Mouse (Mus musculus) embryonic facial prominence, embryonic 11.5 days (tissue): Measurements from ENCODE around the gene Rai1. TPM values are rescaled to one million over a fixed set of nuclear protein-coding genes. Genes with fewer than 3 reads are reported as not detected.

ENCODE experiments used
- ATAC-seq: fragments of 200-750 bp; cut with Nextera tagmentation; replicated peaks from 2 replicates; pipeline ENCODE4 v1.8.0; 2017; ENCODE audit warnings: low read depth; ENCODE audit not compliant: insufficient number of reproducible peaks, low FRiP score, low TSS enrichment
- DNase-seq: peaks from one replicate; pipeline ENCODE4 v3.0.0-alpha.2; 2015; ENCODE audit warnings: low spot score
- H3K27ac ChIP-seq: fragments of 300-500 bp; sonication (generic); replicated peaks from 2 replicates; pipeline ENCODE4 v1.5.1; 2014; ENCODE audit warnings: mild to moderate bottlenecking, low read depth, low read length, control low read depth
- H3K27me3 ChIP-seq: fragments of 300-500 bp; sonication (generic); 2 replicates; pipeline ENCODE4 v1.6.1; 2014; ENCODE audit warnings: mild to moderate bottlenecking, low read length, moderate library complexity, mixed read lengths; ENCODE audit not compliant: control insufficient read depth, insufficient read depth
- H3K36me3 ChIP-seq: fragments of 300-500 bp; sonication (generic); replicated peaks from 2 replicates; pipeline ENCODE4 v1.6.1; 2014; ENCODE audit warnings: low read depth, mild to moderate bottlenecking, low read length, moderate library complexity, mixed read lengths; ENCODE audit not compliant: control insufficient read depth, insufficient read depth
- H3K4me1 ChIP-seq: fragments of 300-500 bp; sonication (generic); 2 replicates; pipeline ENCODE4 v1.6.1; 2014; ENCODE audit warnings: low read length, mixed read lengths; ENCODE audit not compliant: control insufficient read depth, insufficient read depth
- H3K4me2 ChIP-seq: fragments of 300-500 bp; sonication (generic); 2 replicates; pipeline ENCODE4 v1.6.1; 2014; ENCODE audit warnings: low read depth, mild to moderate bottlenecking, control low read depth, low read length, moderate library complexity
- H3K4me3 ChIP-seq: fragments of 300-500 bp; sonication (generic); 2 replicates; pipeline ENCODE4 v1.5.1; 2014; ENCODE audit warnings: low read depth, low read length, control low read depth
- H3K9ac ChIP-seq: fragments of 300-500 bp; sonication (generic); replicated peaks from 2 replicates; pipeline ENCODE4 v1.6.1; 2014; ENCODE audit warnings: mild to moderate bottlenecking, control low read depth, low read length
- H3K9me3 ChIP-seq: fragments of 300-500 bp; sonication (generic); replicated peaks from 2 replicates; pipeline ENCODE4 v1.6.1; 2016; ENCODE audit warnings: mild to moderate bottlenecking, low read length, inconsistent platforms, mixed read lengths; ENCODE audit not compliant: control insufficient read depth
- WGBS: fragments of 180-500 bp; shearing (Covaris S2); extraction: QIAGEN DNeasy Blood & Tissue Kit; methylation state at CpG from one replicate; pipeline ENCODE4 v1.1.7; 2014; 5-methylcytosine and 5-hydroxymethylcytosine counted together
- polyA plus RNA-seq: library from polyadenylated mRNA; unstranded; fragments of >200 nt; fragmentation: Nextera tagmentation; extraction: Ambion mirVana; gene quantifications from 2 replicates; pipeline ENCODE4 v1.2.1, GENCODE M21; 2014

Rai1 gene
- polyA plus RNA-seq, 1 experiment from 2014 or later, result 21.0 TPM

GRCm38 (mm10) chr11:60161146-60161874 is 56.5 kb downstream of the Rai1 start:
- DNase-seq (no peak), ATAC-seq (no peak)
- H3K36me3 ChIP-seq, result no peaks in the 10 kb centered on the region
- no peaks in the 10 kb centered on the region for H3K27me3 ChIP-seq
- no peak overlapping the region for H3K4me2 ChIP-seq
- no peak overlapping the region for H3K4me3 ChIP-seq
- peaks cover 4% of the 10 kb centered on the region for H3K4me1 ChIP-seq
- 72% methylated on average over 9 of the region's 9 CpGs for WGBS
- H3K27ac ChIP-seq, result no peak overlapping the region
- no peaks in the 10 kb centered on the region for H3K9me3 ChIP-seq
- H3K9ac ChIP-seq, result no peak overlapping the region

GRCm38 (mm10) chr11:60162547-60162946 is 57.7 kb downstream of the Rai1 start:
- WGBS, result 84% methylated on average over 1 of the region's 1 CpGs
- DNase-seq (no peak), ATAC-seq (no peak)
- no peak overlapping the region for H3K4me2 ChIP-seq
- H3K27me3 ChIP-seq, result no peaks in the 10 kb centered on the region
- H3K36me3 ChIP-seq, result no peaks in the 10 kb centered on the region
- no peak overlapping the region for H3K27ac ChIP-seq
- H3K9ac ChIP-seq, result no peak overlapping the region
- peaks cover 4% of the 10 kb centered on the region for H3K4me1 ChIP-seq
- no peaks in the 10 kb centered on the region for H3K9me3 ChIP-seq
- H3K4me3 ChIP-seq, result no peak overlapping the region

- ATAC-seq (no peak), DNase-seq (no peak)
- WGBS, result 92% methylated on average over 4 of the region's 4 CpGs
- Histone ChIP-seq H3K4me3 (no peak overlapping the region), H3K27ac (no peak overlapping the region), H3K9me3 (no peaks in the 10 kb centered on the region), H3K27me3 (no peaks in the 10 kb centered on the region), H3K4me1 (peaks cover 5% of the 10 kb centered on the region), H3K4me2 (no peak overlapping the region), H3K9ac (no peak overlapping the region), H3K36me3 (no peaks in the 10 kb centered on the region)
These were observed 58.5 kb downstream of the Rai1 start for GRCm38 (mm10) chr11:60163362-60163761.

- Histone ChIP-seq H3K4me1 (peaks cover 10% of the 10 kb centered on the region), H3K27me3 (no peaks in the 10 kb centered on the region), H3K4me3 (no peak overlapping the region), H3K36me3 (no peaks in the 10 kb centered on the region), H3K27ac (no peak overlapping the region), H3K9me3 (no peaks in the 10 kb centered on the region), H3K4me2 (no peak overlapping the region), H3K9ac (no peak overlapping the region)
- ATAC-seq (no peak), DNase-seq (no peak)
- WGBS, result 83% methylated on average over 6 of the region's 6 CpGs
These were observed 59.6 kb downstream of the Rai1 start for GRCm38 (mm10) chr11:60164450-60164849.

GRCm38 (mm10) chr11:60165076-60165475 is 60.3 kb downstream of the Rai1 start:
- ATAC-seq (no peak), DNase-seq (peak; percentile 54)
- no peak overlapping the region for H3K4me2 ChIP-seq
- no peaks in the 10 kb centered on the region for H3K9me3 ChIP-seq
- 37% methylated on average over 5 of the region's 5 CpGs for WGBS
- H3K27me3 ChIP-seq, result no peaks in the 10 kb centered on the region
- no peaks in the 10 kb centered on the region for H3K36me3 ChIP-seq
- H3K27ac ChIP-seq, result no peak overlapping the region
- H3K4me3 ChIP-seq, result no peak overlapping the region
- H3K4me1 ChIP-seq, result peaks cover 10% of the 10 kb centered on the region
- H3K9ac ChIP-seq, result no peak overlapping the region

- H3K4me1 ChIP-seq, result peaks cover 7% of the 10 kb centered on the region
- no peak for ATAC-seq
- no peaks in the 10 kb centered on the region for H3K9me3 ChIP-seq
- WGBS, result 30% methylated on average over 9 of the region's 9 CpGs
- no peak for DNase-seq
- no peak overlapping the region for H3K4me3 ChIP-seq
- H3K27ac ChIP-seq, result no peak overlapping the region
- H3K36me3 ChIP-seq, result no peaks in the 10 kb centered on the region; the same call in 1 of the 2 replicates
- no peaks in the 10 kb centered on the region for H3K27me3 ChIP-seq
- H3K4me2 ChIP-seq, result no peak overlapping the region
- H3K9ac ChIP-seq, result peak overlapping the region; percentile 22
These were observed 64.0 kb downstream of the Rai1 start for GRCm38 (mm10) chr11:60168780-60169179.

GRCm38 (mm10) chr11:60172074-60172473 is 67.3 kb downstream of the Rai1 start:
- no peak for ATAC-seq
- Histone ChIP-seq H3K9ac (no peak overlapping the region), H3K27ac (no peak overlapping the region), H3K4me1 (peaks cover 20% of the 10 kb centered on the region; the same call in 1 of the 2 replicates), H3K4me2 (no peak overlapping the region), H3K9me3 (no peaks in the 10 kb centered on the region), H3K27me3 (no peaks in the 10 kb centered on the region), H3K4me3 (no peak overlapping the region), H3K36me3 (no peaks in the 10 kb centered on the region; the same call in 1 of the 2 replicates)
- 79% methylated on average over 3 of the region's 3 CpGs for WGBS
- no peak for DNase-seq

GRCm38 (mm10) chr11:60173606-60174184 is 68.9 kb downstream of the Rai1 start:
- H3K4me3 ChIP-seq, result no peak overlapping the region
- no peaks in the 10 kb centered on the region for H3K9me3 ChIP-seq
- H3K4me2 ChIP-seq, result no peak overlapping the region
- H3K9ac ChIP-seq, result no peak overlapping the region
- H3K27me3 ChIP-seq, result no peaks in the 10 kb centered on the region
- no peak overlapping the region for H3K27ac ChIP-seq
- DNase-seq (no peak), ATAC-seq (no peak)
- peaks cover 22% of the 10 kb centered on the region for H3K4me1 ChIP-seq
- no peaks in the 10 kb centered on the region; the same call in 1 of the 2 replicates for H3K36me3 ChIP-seq
- 74% methylated on average over 10 of the region's 10 CpGs for WGBS
